Mouse (Mus musculus) testis, adult 2 months (tissue): ENCODE measurements around the gene Tmem82.

Experiments
- CTCF ChIP-seq: fragments of 200-500 bp; IDR thresholded peaks from 2 replicates; pipeline ENCODE4 v1.5.1; 2012; ENCODE audit warnings: low read depth, mild to moderate bottlenecking, inconsistent platforms, low read length, moderate library complexity; ENCODE audit not compliant: control insufficient read depth, insufficient read depth, insufficient replicate concordance
- POLR2A ChIP-seq: fragments of 200-500 bp; IDR thresholded peaks from 2 replicates; pipeline ENCODE4 v1.6.1; 2012; ENCODE audit warnings: low read depth, mild to moderate bottlenecking, inconsistent platforms, low read length, moderate library complexity; ENCODE audit not compliant: control insufficient read depth

GRCm38 (mm10) chr4:141624983-141625773, 6.7 kb upstream of the Tmem82 start:
- TF ChIP-seq CTCF, result no peak; the same call in 1 of the 2 replicates
- TF ChIP-seq POLR2A, result no peak
